Mouse (Mus musculus): ENCODE results near the gene Zcrb1. TPM values are rescaled to one million over a fixed set of nuclear protein-coding genes. Genes with fewer than 3 reads are reported as not detected.
"Not testable (repeated sequence)": the region's sequence is repeated elsewhere in the genome, so short reads cannot be mapped to it uniquely, and the experiment has no call there.

Zcrb1 gene
- polyA plus RNA-seq, 1 experiment = 95.4 TPM

DNA sequence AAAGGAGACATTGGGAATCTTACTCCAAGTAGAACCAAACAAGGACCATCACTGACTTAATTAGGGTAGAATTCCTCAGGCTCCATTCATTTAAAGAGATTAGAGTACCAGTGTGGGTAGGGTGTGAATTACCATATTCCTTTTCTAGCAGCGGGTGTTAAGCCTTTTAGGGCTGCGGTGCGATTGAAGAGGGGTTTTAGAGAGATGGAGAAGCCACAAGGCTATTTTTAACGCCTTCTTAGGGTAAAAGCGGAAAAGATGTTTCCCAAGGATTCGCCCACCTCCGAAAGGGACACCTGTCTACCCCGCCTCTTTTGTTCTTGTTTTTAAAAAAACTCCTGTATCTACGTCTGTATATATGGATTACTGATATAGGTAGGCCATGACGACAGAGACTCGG, 865 bp downstream of the Zcrb1 start:
- Histone ChIP-seq H3K79me3 (ENCODE audit: low read depth) (peaks cover 76% of the 10 kb centered on the region), H3K79me2 (ENCODE audit: control insufficient read depth, insufficient read depth) (peaks cover 100% of the 10 kb centered on the region), H3K27me3 (ENCODE audit: control insufficient read depth, insufficient read depth, insufficient read length) (no peaks in the 10 kb centered on the region), H3K36me3 (ENCODE audit: control insufficient read depth, insufficient read depth) (peaks cover 59% of the 10 kb centered on the region), H3K4me3 (ENCODE audit: insufficient read depth, poor library complexity, severe bottlenecking) (peak overlapping the region; percentile 97), H3ac (ENCODE audit: control insufficient read depth, insufficient read length, low read depth) (peak overlapping the region; percentile 33)
- TF ChIP-seq CTCF (IDR thresholded peaks at IDR 0.05; ENCODE audit: control insufficient read depth, insufficient read depth, insufficient read length) = no peak
- TF ChIP-seq USF1 (IDR thresholded peaks at IDR 0.05; ENCODE audit: low read depth) = no peak
- no peak for TF ChIP-seq MYOG (IDR thresholded peaks at IDR 0.05; ENCODE audit: control insufficient read depth, extremely low read depth, insufficient read length)
- TF ChIP-seq MAX (IDR thresholded peaks at IDR 0.05) = no peak
- TF ChIP-seq CEBPB (IDR thresholded peaks at IDR 0.05; ENCODE audit: low read depth) = no peak

DNA sequence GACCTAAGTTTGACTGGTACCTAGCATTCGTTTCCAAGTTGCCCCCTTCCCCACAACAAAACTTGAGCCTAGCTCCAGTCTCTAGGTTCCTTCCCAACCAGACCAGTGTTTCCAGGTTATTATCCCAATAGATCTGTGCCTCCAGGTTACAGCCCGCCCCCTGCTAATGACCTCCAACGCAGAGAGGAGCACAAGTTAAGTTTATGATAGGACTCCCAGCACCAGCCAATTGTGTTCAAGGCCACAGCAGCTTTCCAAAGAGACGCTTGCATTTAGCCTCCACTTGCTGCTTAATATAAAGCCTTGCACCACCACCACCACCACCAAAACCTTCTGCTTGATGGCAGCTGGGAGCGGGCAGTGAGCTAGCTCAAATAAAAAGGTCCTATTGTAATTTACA, 16.8 kb downstream of the Zcrb1 start:
- Histone ChIP-seq H3K36me3 (ENCODE audit: control insufficient read depth, insufficient read depth) (peaks cover 18% of the 10 kb centered on the region), H3K79me3 (ENCODE audit: low read depth) (no peaks in the 10 kb centered on the region), H3K27me3 (ENCODE audit: control insufficient read depth, insufficient read depth, insufficient read length) (no peaks in the 10 kb centered on the region)

DNA sequence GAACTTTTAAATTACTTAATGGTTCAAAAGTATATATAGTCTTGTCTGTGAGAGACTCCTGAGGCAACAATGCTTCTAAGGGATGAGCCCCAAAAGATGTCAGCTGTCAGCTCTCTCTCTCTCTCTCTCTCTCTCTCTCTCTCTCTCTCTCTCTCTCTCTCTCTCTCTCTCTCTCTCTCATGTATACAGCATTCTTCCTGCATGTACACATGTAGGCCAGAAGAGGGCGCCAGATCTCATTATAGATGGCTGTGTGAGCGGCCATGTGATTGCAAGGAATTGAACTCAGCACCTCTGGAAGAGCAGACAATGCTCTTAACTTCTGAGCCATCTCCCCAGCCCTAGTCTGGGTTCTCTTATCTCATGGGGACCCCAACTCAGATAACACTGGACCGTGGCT, 19.0 kb downstream of the Zcrb1 start:
- Histone ChIP-seq H3K36me3 (ENCODE audit: control insufficient read depth, insufficient read depth) (no peaks in the 10 kb centered on the region), H3ac (ENCODE audit: control insufficient read depth, insufficient read length, low read depth) (no peak overlapping the region), H3K4me3 (ENCODE audit: insufficient read depth, poor library complexity, severe bottlenecking) (no peak overlapping the region), H3K79me3 (ENCODE audit: low read depth) (no peaks in the 10 kb centered on the region), H3K27me3 (ENCODE audit: control insufficient read depth, insufficient read depth, insufficient read length) (no peaks in the 10 kb centered on the region), H3K79me2 (ENCODE audit: control insufficient read depth, insufficient read depth) (no peaks in the 10 kb centered on the region)
- no peak for TF ChIP-seq USF1 (IDR thresholded peaks at IDR 0.05; ENCODE audit: low read depth)

More for the DNA sequence above, 16.8 kb downstream of the Zcrb1 start:
- no peaks in the 10 kb centered on the region for H3K79me2 ChIP-seq (ENCODE audit: control insufficient read depth, insufficient read depth)
- H3K4me3 ChIP-seq (ENCODE audit: insufficient read depth, poor library complexity, severe bottlenecking) = no peak overlapping the region
- no peak for TF ChIP-seq FOSL1 (IDR thresholded peaks at IDR 0.05; ENCODE audit: insufficient read depth, low read length, poor library complexity, severe bottlenecking)
- TF ChIP-seq CEBPB (IDR thresholded peaks at IDR 0.05; ENCODE audit: low read depth) = no peak
- no peak for TF ChIP-seq USF1 (IDR thresholded peaks at IDR 0.05; ENCODE audit: low read depth)
- no peak for TF ChIP-seq CTCF (IDR thresholded peaks at IDR 0.05; ENCODE audit: control insufficient read depth, insufficient read depth, insufficient read length)
- TF ChIP-seq MAX (IDR thresholded peaks at IDR 0.05) = no peak
- TF ChIP-seq MYOG (IDR thresholded peaks at IDR 0.05; ENCODE audit: control insufficient read depth, extremely low read depth, insufficient read length) = no peak
- TF ChIP-seq MYOD1 (IDR thresholded peaks at IDR 0.05; ENCODE audit: control insufficient read depth, insufficient read length, low read depth) = no peak
- H3ac ChIP-seq (ENCODE audit: control insufficient read depth, insufficient read length, low read depth) = no peak overlapping the region

DNA sequence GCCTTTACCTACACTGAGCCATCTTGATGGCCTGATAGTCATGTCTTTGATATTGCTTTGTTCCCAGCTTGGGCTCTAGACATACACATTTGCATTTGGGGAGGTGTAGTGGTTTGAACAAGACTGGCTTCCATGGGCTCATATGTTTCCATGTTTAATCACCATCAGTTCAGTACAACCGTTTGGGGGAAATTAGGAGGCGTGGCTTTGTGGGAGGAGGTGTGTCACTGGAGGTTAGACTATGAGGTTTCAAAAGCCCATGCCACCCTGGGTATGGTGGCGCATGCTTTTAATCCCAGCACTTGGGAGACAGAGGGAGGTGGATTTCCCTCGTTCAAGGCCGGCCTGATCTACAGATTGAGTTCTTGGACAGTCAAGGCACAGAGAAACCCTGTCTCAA, 22.4 kb downstream of the Zcrb1 start:
- Histone ChIP-seq H3ac (ENCODE audit: control insufficient read depth, insufficient read length, low read depth) (no peak overlapping the region), H3K27me3 (ENCODE audit: control insufficient read depth, insufficient read depth, insufficient read length) (no peaks in the 10 kb centered on the region), H3K36me3 (ENCODE audit: control insufficient read depth, insufficient read depth) (no peaks in the 10 kb centered on the region), H3K4me3 (ENCODE audit: insufficient read depth, poor library complexity, severe bottlenecking) (no peak overlapping the region), H3K79me3 (ENCODE audit: low read depth) (no peaks in the 10 kb centered on the region), H3K79me2 (ENCODE audit: control insufficient read depth, insufficient read depth) (no peaks in the 10 kb centered on the region)
- TF ChIP-seq CTCF (IDR thresholded peaks at IDR 0.05; ENCODE audit: control insufficient read depth, insufficient read depth, insufficient read length) = no peak
- TF ChIP-seq USF1 (IDR thresholded peaks at IDR 0.05; ENCODE audit: low read depth) = no peak
- no peak for TF ChIP-seq MAX (IDR thresholded peaks at IDR 0.05)
- no peak for TF ChIP-seq MYOG (IDR thresholded peaks at IDR 0.05; ENCODE audit: control insufficient read depth, extremely low read depth, insufficient read length)
- TF ChIP-seq FOSL1 (IDR thresholded peaks at IDR 0.05; ENCODE audit: insufficient read depth, low read length, poor library complexity, severe bottlenecking) = no peak
- no peak for TF ChIP-seq MYOD1 (IDR thresholded peaks at IDR 0.05; ENCODE audit: control insufficient read depth, insufficient read length, low read depth)
- no peak for TF ChIP-seq CEBPB (IDR thresholded peaks at IDR 0.05; ENCODE audit: low read depth)

DNA sequence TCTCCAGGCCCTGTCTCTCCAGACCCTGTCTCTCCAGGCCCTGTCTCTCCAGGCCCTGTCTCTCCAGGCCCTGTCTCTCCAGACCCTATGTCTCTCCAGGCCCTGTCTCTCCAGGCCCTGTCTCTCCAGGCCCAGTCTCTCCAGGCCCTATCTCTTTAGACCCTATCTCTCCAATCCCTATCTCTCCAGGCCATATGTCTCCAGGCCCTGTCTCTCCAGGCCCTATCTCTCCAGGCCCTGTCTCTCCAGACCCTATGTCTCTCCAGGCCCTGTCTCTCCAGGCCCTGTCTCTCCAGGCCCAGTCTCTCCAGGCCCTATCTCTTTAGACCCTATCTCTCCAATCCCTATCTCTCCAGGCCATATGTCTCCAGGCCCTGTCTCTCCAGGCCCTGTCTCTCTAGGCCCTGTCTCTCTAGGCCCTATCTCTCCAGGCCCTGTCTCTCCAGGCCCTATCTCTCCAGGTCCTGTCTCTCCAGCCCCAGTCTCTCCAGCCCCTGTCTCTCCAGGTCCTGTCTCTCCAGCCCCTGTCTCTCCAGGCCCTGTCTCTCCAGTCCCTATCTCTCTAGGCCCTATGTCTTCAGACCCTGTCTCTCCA, 25.5 kb downstream of the Zcrb1 start:
- not testable (repeated sequence) for H3K27me3 ChIP-seq (ENCODE audit: control insufficient read depth, insufficient read depth, insufficient read length); H3K36me3 ChIP-seq (ENCODE audit: control insufficient read depth, insufficient read depth); H3K79me2 ChIP-seq (ENCODE audit: control insufficient read depth, insufficient read depth); H3ac ChIP-seq (ENCODE audit: control insufficient read depth, insufficient read length, low read depth); H3K4me3 ChIP-seq (ENCODE audit: insufficient read depth, poor library complexity, severe bottlenecking); H3K79me3 ChIP-seq (ENCODE audit: low read depth)

DNA sequence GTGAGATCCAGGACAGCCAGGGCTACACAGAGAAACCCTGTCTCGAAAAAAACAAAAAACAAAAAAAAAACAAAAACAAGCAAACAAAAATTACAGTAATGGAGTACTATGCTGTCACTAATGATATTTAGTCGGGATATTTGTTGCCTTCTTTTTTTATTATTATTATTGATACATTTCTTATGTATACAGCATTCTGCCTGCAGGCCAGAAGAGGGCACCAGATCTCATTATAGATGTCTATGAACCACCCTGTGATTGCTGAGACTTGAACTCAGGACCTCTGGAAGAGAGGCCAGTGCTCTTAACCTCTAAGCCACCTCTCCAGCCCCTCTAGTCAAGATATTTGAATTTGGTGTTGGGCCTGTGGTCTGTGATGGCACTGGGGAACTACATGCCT, 26.3 kb downstream of the Zcrb1 start:
- H3K79me3 ChIP-seq (ENCODE audit: low read depth) = no peaks in the 10 kb centered on the region
- no peak overlapping the region for H3K4me3 ChIP-seq (ENCODE audit: insufficient read depth, poor library complexity, severe bottlenecking)
- no peaks in the 10 kb centered on the region for H3K36me3 ChIP-seq (ENCODE audit: control insufficient read depth, insufficient read depth)
- no peak overlapping the region for H3ac ChIP-seq (ENCODE audit: control insufficient read depth, insufficient read length, low read depth)
- TF ChIP-seq MAX (IDR thresholded peaks at IDR 0.05) = no peak
- TF ChIP-seq MYOD1 (IDR thresholded peaks at IDR 0.05; ENCODE audit: control insufficient read depth, insufficient read length, low read depth) = no peak
- peaks cover 3% of the 10 kb centered on the region for H3K27me3 ChIP-seq (ENCODE audit: control insufficient read depth, insufficient read depth, insufficient read length)
- no peaks in the 10 kb centered on the region for H3K79me2 ChIP-seq (ENCODE audit: control insufficient read depth, insufficient read depth)
